Mouse (Mus musculus): ENCODE measurements at regions not wholly inside any gene's neighbourhood (a gene's known extent, or its start where the extent isn't known, plus 50 kb on each side); places are given as distances from the start of the nearest gene placed in this dataset.

- no peak for TF ChIP-seq POLR2A (IDR thresholded peaks at IDR 0.05; ENCODE audit: low read depth, low read length)
- TF ChIP-seq CTCF (conservative IDR thresholded peaks at IDR 0.05; ENCODE audit: insufficient read depth, insufficient read length, low read depth, low read length): no peak
These were observed 61.4 kb upstream of the 4933415F23Rik start for GRCm38 (mm10) chr1:23163371-23163935.

Measured in kidney, adult 2 months (tissue).